In genomic region chr2:25428442-25429236, GRCm38 (mm10) we compare ENCODE assay signal across 8 mouse cellular contexts. TPM values are rescaled to one million over a fixed set of nuclear protein-coding genes. Genes with fewer than 3 reads are reported as not detected.
DNase-seq lines count a peak whose midpoint lies in the region; ATAC-seq lines count a peak whose summit lies in the region.

Abca2 (plus strand) TSS chr2:25428703.

- peak; percentile 93 for DNase-seq in R1 (ENCODE audit: low read depth, low spot score)
- peak; percentile 98 to 99 for DNase-seq in cerebellum, postnatal 25 days
- DNase-seq in frontal cortex, postnatal 36 days (ENCODE audit: low spot score in 2 of 2): peak; percentile 95 to 98
- DNase-seq in left cerebral cortex, adult 11 months (ENCODE audit: low spot score): peak; percentile 98
- DNase-seq in lung, postnatal 4 days: peak; percentile 96
- peak; percentile 92 for DNase-seq in retina, postnatal 7 days (ENCODE audit: low read depth, low spot score)
- peak; percentile 91 for DNase-seq in urinary bladder, adult 2 months (ENCODE audit: low spot score)

- H3K9ac ChIP-seq in hindbrain, embryonic 15.5 days: peak within 1 kb of the TSS; percentile 88

- under 1% methylated on average over 65 of the region's 89 CpGs for WGBS in hindbrain, embryonic 15.5 days

- peak within 1 kb of the TSS; percentile 77 for H3K4me2 ChIP-seq in hindbrain, embryonic 15.5 days

- H3K27me3 ChIP-seq in hindbrain, embryonic 15.5 days: peaks cover 5% of the 10 kb centered on the region; the same call in 1 of the 2 replicates

- H3K9me3 ChIP-seq in hindbrain, embryonic 15.5 days: no peaks in the 10 kb centered on the region

- ATAC-seq in hindbrain, embryonic 15.5 days (ENCODE audit: low FRiP score, low read depth): peak; percentile 84

- peaks cover 38% of the 10 kb centered on the region for H3K4me1 ChIP-seq in hindbrain, embryonic 15.5 days (replicated peaks)

- peak within 1 kb of the TSS; percentile 72 for H3K4me3 ChIP-seq in hindbrain, embryonic 15.5 days

- peak within 1 kb of the TSS; percentile 91 for H3K27ac ChIP-seq in hindbrain, embryonic 15.5 days (replicated peaks)

- no peaks in the 10 kb centered on the region; the same call in 1 of the 2 replicates for H3K36me3 ChIP-seq in hindbrain, embryonic 15.5 days

RNA-seq across cellular contexts. Expression of gene Abca2, which starts in this region (rescaled TPM):
- 15.0 and 15.1 TPM in 2 replicates for polyA plus RNA-seq in hindbrain, embryonic 15.5 days (2015; fragmentation: Nextera tagmentation; extraction: Ambion mirVana)
- polyA plus RNA-seq in urinary bladder, adult 2 months (2012; rRNA removed): 6.3 and 16.4 TPM in 2 replicates

Comparison
In these comparisons a context has a peak if more than half of its experiments do, and no peak if none do; other contexts are left out.
1. Peak in every context shown above with its lines: DNase-seq, ATAC-seq, H3K4me3 ChIP-seq and H3K27ac ChIP-seq.